Mouse (Mus musculus) stomach, embryonic 16.5 days (tissue): ENCODE measurements around the gene Aspg. TPM values are rescaled to one million over a fixed set of nuclear protein-coding genes. Genes with fewer than 3 reads are reported as not detected.

ENCODE experiments used
- ATAC-seq: fragments of 200-750 bp; cut with Nextera tagmentation; 2 replicates; pipeline ENCODE4 v1.8.0; 2017; ENCODE audit warnings: moderate number of reproducible peaks, moderate TSS enrichment; ENCODE audit not compliant: insufficient read depth, low FRiP score
- H3K27ac ChIP-seq: fragments of 300-500 bp; sonication (generic); 2 replicates; pipeline ENCODE4 v1.5.1; 2014; ENCODE audit warnings: low read length
- H3K27me3 ChIP-seq: fragments of 300-500 bp; sonication (generic); 2 replicates; pipeline ENCODE4 v1.6.1; 2014; ENCODE audit warnings: low read length, control low read depth, mixed read lengths; ENCODE audit not compliant: control insufficient read depth, insufficient read depth
- H3K36me3 ChIP-seq: fragments of 300-500 bp; sonication (generic); 2 replicates; pipeline ENCODE4 v1.6.1; 2014; ENCODE audit warnings: low read length; ENCODE audit not compliant: control insufficient read depth, insufficient read depth
- H3K4me1 ChIP-seq: fragments of 300-500 bp; sonication (generic); 2 replicates; pipeline ENCODE4 v1.6.1; 2014; ENCODE audit warnings: low read length, control low read depth, mixed read lengths; ENCODE audit not compliant: control insufficient read depth, insufficient read depth
- H3K4me2 ChIP-seq: fragments of 300-500 bp; sonication (generic); 2 replicates; pipeline ENCODE4 v1.6.1; 2014; ENCODE audit warnings: low read depth, low read length, mixed read lengths
- H3K4me3 ChIP-seq: fragments of 300-500 bp; sonication (generic); replicated peaks from 2 replicates; pipeline ENCODE4 v1.5.1; 2014; ENCODE audit warnings: mild to moderate bottlenecking, low read length
- H3K9ac ChIP-seq: fragments of 300-500 bp; sonication (generic); 2 replicates; pipeline ENCODE4 v1.6.1; 2014; ENCODE audit warnings: low read length
- H3K9me3 ChIP-seq: fragments of 300-500 bp; sonication (generic); replicated peaks from 2 replicates; pipeline ENCODE4 v1.6.1; 2016; ENCODE audit warnings: low read length, control low read depth; ENCODE audit not compliant: control insufficient read depth
- WGBS: fragments of 180-500 bp; shearing (Covaris S2); extraction: QIAGEN DNeasy Blood & Tissue Kit; methylation state at CpG from one replicate; pipeline ENCODE4 v1.1.7; 2014; 5-methylcytosine and 5-hydroxymethylcytosine counted together
- polyA plus RNA-seq: library from polyadenylated mRNA; unstranded; fragments of >200 nt; fragmentation: Nextera tagmentation; extraction: Ambion mirVana; gene quantifications from 2 replicates; pipeline ENCODE4 v1.2.1, GENCODE M21; 2015

The Aspg gene
- polyA plus RNA-seq, 1 experiment from 2014 or later = 3.8 TPM

DNA sequence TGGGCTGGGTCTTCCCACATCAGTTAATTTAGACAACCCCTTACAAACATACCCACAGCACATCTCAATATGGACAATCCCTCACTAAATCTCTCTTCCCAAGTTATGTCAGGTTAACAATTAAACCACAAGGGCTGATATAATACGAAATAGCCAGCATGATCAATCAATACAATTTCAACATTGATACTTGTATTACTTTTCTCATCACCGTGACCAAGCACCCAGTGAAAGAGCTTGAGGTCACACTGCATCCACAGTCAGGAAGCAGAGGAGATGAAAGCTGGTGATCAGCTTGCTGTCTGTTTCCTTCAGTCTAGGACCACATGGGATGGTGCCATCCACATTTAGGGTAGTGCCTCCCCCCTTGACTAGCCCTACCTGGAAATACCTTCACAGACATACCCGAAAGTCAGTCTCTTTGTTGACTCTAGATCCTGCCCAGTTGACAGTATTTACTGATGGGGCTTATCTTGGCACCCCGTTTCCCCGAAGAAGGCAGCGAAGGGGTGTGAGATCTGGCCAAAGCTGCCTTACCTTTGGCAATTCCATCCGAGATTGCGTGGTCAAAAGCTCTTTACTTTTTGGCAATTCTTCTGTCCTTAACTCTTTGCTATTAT lies 12.1 kb upstream of the Aspg start:
- no peak for ATAC-seq
- 62% methylated on average over 8 of the region's 8 CpGs for WGBS
- Histone ChIP-seq H3K9ac (no peak overlapping the region), H3K36me3 (no peaks in the 10 kb centered on the region), H3K4me1 (no peaks in the 10 kb centered on the region), H3K27me3 (no peaks in the 10 kb centered on the region; the same call in 1 of the 2 replicates), H3K4me2 (no peak overlapping the region), H3K27ac (no peak overlapping the region), H3K9me3 (no peaks in the 10 kb centered on the region), H3K4me3 (no peak overlapping the region)

- 48% methylated on average over 13 of the region's 13 CpGs for WGBS
Measured at GRCm38 (mm10) chr12:112096051-112096732, 10.3 kb upstream of the Aspg start.

DNA sequence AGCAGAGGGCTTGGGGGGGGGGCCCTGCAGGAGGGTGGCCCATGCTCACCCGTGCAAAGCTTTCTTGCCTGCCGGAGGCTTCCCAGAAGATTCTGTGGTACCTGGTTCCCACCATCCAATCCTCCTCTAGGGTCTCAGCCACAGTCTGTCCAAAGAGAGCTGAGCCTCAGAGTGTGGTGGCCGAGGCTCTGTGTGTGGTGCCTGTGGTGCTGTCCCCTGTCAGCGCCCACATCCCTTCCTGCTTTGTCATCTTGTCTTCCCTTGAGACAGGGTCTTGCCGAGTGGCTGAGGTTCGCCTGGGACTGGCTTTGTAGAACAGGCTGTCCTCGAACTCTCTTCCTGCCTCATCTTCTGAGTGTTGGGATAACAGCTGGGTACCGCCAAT lies 9.8 kb upstream of the Aspg start:
- H3K4me2 ChIP-seq = no peak overlapping the region
- no peak overlapping the region for H3K9ac ChIP-seq
- H3K27ac ChIP-seq = no peak overlapping the region
- no peaks in the 10 kb centered on the region for H3K27me3 ChIP-seq
- no peak overlapping the region for H3K4me3 ChIP-seq
- no peaks in the 10 kb centered on the region for H3K4me1 ChIP-seq
- H3K36me3 ChIP-seq = no peaks in the 10 kb centered on the region
- H3K9me3 ChIP-seq = no peaks in the 10 kb centered on the region
- no peak for ATAC-seq
- 71% methylated on average over 8 of the region's 8 CpGs for WGBS

More at GRCm38 (mm10) chr12:112096051-112096732, 10.3 kb upstream of the Aspg start:
- no peaks in the 10 kb centered on the region for H3K9me3 ChIP-seq
- H3K4me3 ChIP-seq = no peak overlapping the region
- H3K9ac ChIP-seq = no peak overlapping the region
- H3K27me3 ChIP-seq = no peaks in the 10 kb centered on the region
- no peaks in the 10 kb centered on the region for H3K36me3 ChIP-seq
- no peak for ATAC-seq
- no peaks in the 10 kb centered on the region for H3K4me1 ChIP-seq
- no peak overlapping the region for H3K27ac ChIP-seq
- no peak overlapping the region for H3K4me2 ChIP-seq

GRCm38 (mm10) chr12:112100106-112100505 lies 6.4 kb upstream of the Aspg start:
- Histone ChIP-seq H3K4me3 (no peak overlapping the region), H3K27ac (no peak overlapping the region), H3K36me3 (no peaks in the 10 kb centered on the region), H3K27me3 (no peaks in the 10 kb centered on the region), H3K4me2 (no peak overlapping the region), H3K4me1 (no peaks in the 10 kb centered on the region), H3K9ac (no peak overlapping the region), H3K9me3 (no peaks in the 10 kb centered on the region)
- ATAC-seq = no peak
- WGBS = 75% methylated on average over 4 of the region's 4 CpGs

DNA sequence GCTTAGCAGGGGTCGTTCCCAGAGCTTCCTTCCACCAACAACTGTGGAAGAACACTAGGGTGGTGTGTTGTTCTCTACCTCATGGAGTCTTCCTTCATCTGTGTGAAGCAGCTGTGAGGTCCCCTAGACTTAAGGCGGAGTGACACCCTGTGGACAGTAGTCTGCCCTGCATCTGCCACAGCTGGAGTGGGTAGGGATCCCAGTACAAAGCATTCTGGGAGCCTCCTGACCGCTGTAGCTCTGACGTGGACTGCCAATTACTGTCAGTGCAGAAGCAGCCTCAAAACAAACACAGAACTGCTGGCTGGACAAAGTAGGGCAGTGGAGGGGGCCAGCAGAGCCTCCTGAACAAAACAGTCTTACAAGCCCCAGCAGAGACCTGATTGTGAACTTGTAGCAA lies 5.4 kb upstream of the Aspg start:
- H3K36me3 ChIP-seq = no peaks in the 10 kb centered on the region
- H3K4me1 ChIP-seq = no peaks in the 10 kb centered on the region
- H3K9me3 ChIP-seq = no peaks in the 10 kb centered on the region
- no peaks in the 10 kb centered on the region for H3K27me3 ChIP-seq
- no peak for ATAC-seq
- H3K9ac ChIP-seq = no peak overlapping the region
- WGBS = 39% methylated on average over 4 of the region's 4 CpGs
- no peak overlapping the region for H3K4me2 ChIP-seq
- H3K27ac ChIP-seq = no peak overlapping the region
- H3K4me3 ChIP-seq = no peak overlapping the region

GRCm38 (mm10) chr12:112103179-112103578 lies 3.3 kb upstream of the Aspg start:
- 82% methylated on average over 5 of the region's 5 CpGs for WGBS
- no peaks in the 10 kb centered on the region for H3K36me3 ChIP-seq
- no peak overlapping the region for H3K4me2 ChIP-seq
- no peaks in the 10 kb centered on the region for H3K27me3 ChIP-seq
- no peak for ATAC-seq
- no peak overlapping the region for H3K27ac ChIP-seq
- H3K9ac ChIP-seq = no peak overlapping the region
- 0 out of 2 replicates have a peak, but pooled peaks cover 3% of the 10 kb centered on the region for H3K4me1 ChIP-seq
- no peak overlapping the region for H3K4me3 ChIP-seq
- H3K9me3 ChIP-seq = no peaks in the 10 kb centered on the region

DNA sequence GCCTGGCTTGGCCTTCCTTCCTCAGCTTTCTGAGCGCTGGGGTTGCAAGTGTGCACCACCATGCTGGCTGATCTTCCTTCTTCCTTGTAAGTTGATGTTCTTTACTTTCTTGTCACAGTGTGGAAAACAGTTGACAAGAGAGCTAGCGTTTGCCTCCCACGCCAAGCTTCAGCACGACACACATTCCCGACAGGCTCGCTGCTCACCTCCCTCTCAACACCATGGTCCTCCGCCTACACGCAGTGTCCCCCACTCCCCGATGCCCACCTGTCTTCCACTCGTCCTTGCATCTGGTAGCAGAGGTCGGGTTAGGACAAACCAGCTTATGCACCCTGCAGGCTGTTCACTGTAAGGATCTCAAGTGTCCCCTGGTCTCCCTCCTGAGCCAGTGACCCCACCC lies 1.6 kb upstream of the Aspg start:
- Histone ChIP-seq H3K36me3 (no peaks in the 10 kb centered on the region), H3K4me3 (no peak overlapping the region), H3K4me2 (no peak overlapping the region), H3K4me1 (0 out of 2 replicates have a peak, but pooled peaks cover 3% of the 10 kb centered on the region), H3K27ac (no peak overlapping the region), H3K27me3 (no peaks in the 10 kb centered on the region), H3K9me3 (no peaks in the 10 kb centered on the region), H3K9ac (no peak overlapping the region)
- no peak for ATAC-seq
- 89% methylated on average over 11 of the region's 11 CpGs for WGBS

DNA sequence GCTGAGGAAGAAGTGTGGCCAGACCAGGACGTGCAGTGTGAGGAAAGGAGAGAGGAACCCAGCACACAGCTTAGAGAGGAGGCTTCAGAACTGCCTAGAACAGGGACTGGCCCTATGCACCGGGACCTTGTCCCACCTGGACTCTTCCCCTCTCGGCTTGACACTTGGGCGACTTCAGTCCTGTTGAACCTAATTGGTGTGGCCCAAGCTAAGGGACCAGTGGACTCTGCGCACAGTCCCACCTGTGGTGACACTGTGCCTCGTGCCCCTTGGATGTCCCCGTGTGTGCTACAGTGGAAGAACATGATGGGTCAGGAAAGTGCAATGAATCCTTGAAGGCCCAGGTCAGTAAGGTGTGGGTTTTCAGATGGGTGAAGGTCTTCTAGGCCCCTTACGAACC lies 1.2 kb downstream of the Aspg start:
- no peak overlapping the region for H3K27ac ChIP-seq
- H3K4me3 ChIP-seq = no peak overlapping the region
- H3K9me3 ChIP-seq = no peaks in the 10 kb centered on the region
- H3K27me3 ChIP-seq = no peaks in the 10 kb centered on the region
- H3K4me1 ChIP-seq = 0 out of 2 replicates have a peak, but pooled peaks cover 3% of the 10 kb centered on the region
- no peak overlapping the region for H3K9ac ChIP-seq
- no peaks in the 10 kb centered on the region for H3K36me3 ChIP-seq
- H3K4me2 ChIP-seq = no peak overlapping the region
- 84% methylated on average over 8 of the region's 8 CpGs for WGBS
- no peak for ATAC-seq

DNA sequence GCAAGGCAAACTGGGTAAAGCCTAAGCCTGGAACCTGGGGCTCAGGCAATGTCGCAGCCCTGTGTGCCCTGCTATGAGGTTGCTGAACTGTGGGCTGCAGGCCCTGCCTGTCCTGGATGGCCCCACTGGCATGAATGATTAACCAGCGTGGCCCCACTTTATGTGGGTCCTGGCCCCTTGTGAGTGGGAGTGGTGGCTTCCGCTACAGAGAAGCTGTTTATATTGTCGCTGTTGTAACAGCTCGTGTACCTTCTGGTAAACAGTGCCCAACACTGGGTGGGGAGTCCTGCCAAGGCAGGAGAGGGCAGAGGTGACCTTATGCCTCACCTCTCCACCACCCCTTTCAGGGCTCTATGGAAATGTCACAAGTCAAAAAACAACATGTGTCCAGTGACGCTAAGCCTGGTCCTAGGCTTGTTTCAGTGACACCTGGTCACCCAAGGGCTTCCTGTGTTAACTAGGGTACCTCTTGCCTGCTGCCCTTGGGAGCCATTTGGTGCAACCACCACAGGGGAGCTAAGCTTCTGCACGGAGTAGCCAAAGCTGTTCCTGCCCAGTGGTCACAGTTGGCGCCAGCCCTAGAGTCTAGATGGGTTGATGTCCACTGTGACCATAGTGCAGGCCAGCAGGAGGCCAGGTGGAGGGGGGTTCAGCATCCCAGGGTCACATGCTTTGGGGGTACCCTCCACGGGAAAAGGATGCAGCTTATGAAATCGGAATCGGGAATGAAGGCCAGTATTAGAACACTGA lies 2.4 kb downstream of the Aspg start:
- WGBS = 72% methylated on average over 11 of the region's 11 CpGs
- no peak for ATAC-seq
- Histone ChIP-seq H3K27ac (no peak overlapping the region), H3K4me1 (peaks cover 10% of the 10 kb centered on the region; the same call in 1 of the 2 replicates), H3K4me2 (no peak overlapping the region), H3K9ac (no peak overlapping the region), H3K4me3 (no peak overlapping the region), H3K36me3 (no peaks in the 10 kb centered on the region), H3K9me3 (no peaks in the 10 kb centered on the region), H3K27me3 (no peaks in the 10 kb centered on the region)
